Mouse (Mus musculus): ENCODE data around the gene Frem1. TPM values are rescaled to one million over a fixed set of nuclear protein-coding genes. Genes with fewer than 3 reads are reported as not detected.

Frem1 gene
- 1.3 and 1.7 TPM in 2 replicates for polyA plus RNA-seq (2015; fragmentation: Nextera tagmentation; extraction: Ambion mirVana)

- peak; percentile 66 for ATAC-seq
- WGBS: 3% methylated on average over 24 of the region's 24 CpGs
- Histone ChIP-seq H3K36me3 (ENCODE audit: control insufficient read depth, insufficient read depth) (no peaks in the 10 kb centered on the region), H3K4me1 (replicated peaks; ENCODE audit: control insufficient read depth, insufficient read depth, low read length) (peaks cover 9% of the 10 kb centered on the region), H3K9me3 (ENCODE audit: control insufficient read depth, low read length) (no peaks in the 10 kb centered on the region), H3K27ac (ENCODE audit: low read length) (no peak within 1 kb of the TSS), H3K27me3 (replicated peaks; ENCODE audit: control insufficient read depth, insufficient read depth, low read length) (peaks cover 7% of the 10 kb centered on the region), H3K4me3 (replicated peaks; ENCODE audit: low read length) (peak within 1 kb of the TSS; percentile 27), H3K9ac (replicated peaks; ENCODE audit: low read depth, low read length) (no peak within 1 kb of the TSS; the same call in 1 of the 2 replicates), H3K4me2 (ENCODE audit: low read length) (peak within 1 kb of the TSS; percentile 46)
Measured at GRCm38 (mm10) chr4:83051634-83052577, at the start of gene Frem1. Frem1 (minus strand) TSS chr4:83052339.

- no peak for ATAC-seq
- no peaks in the 10 kb centered on the region for H3K36me3 ChIP-seq (ENCODE audit: control insufficient read depth, insufficient read depth)
- H3K4me2 ChIP-seq (ENCODE audit: low read length): no peak overlapping the region
- no peaks in the 10 kb centered on the region for H3K9me3 ChIP-seq (ENCODE audit: control insufficient read depth, low read length)
- no peaks in the 10 kb centered on the region for H3K4me1 ChIP-seq (replicated peaks; ENCODE audit: control insufficient read depth, insufficient read depth, low read length)
- H3K4me3 ChIP-seq (replicated peaks; ENCODE audit: low read length): no peak overlapping the region
- no peaks in the 10 kb centered on the region for H3K27me3 ChIP-seq (replicated peaks; ENCODE audit: control insufficient read depth, insufficient read depth, low read length)
- no peak overlapping the region for H3K27ac ChIP-seq (ENCODE audit: low read length)
- H3K9ac ChIP-seq (replicated peaks; ENCODE audit: low read depth, low read length): no peak overlapping the region
- WGBS: 96% methylated on average over 7 of the region's 7 CpGs
Measured at GRCm38 (mm10) chr4:83099025-83099424, 46.9 kb upstream of the Frem1 start.

- 46% methylated on average over 2 of the region's 2 CpGs for WGBS
- no peak overlapping the region for H3K9ac ChIP-seq (replicated peaks; ENCODE audit: low read depth, low read length)
- H3K36me3 ChIP-seq (ENCODE audit: control insufficient read depth, insufficient read depth): no peaks in the 10 kb centered on the region
- no peak overlapping the region for H3K4me3 ChIP-seq (replicated peaks; ENCODE audit: low read length)
- no peak for ATAC-seq
- H3K9me3 ChIP-seq (ENCODE audit: control insufficient read depth, low read length): no peaks in the 10 kb centered on the region
- H3K27ac ChIP-seq (ENCODE audit: low read length): no peak overlapping the region
- no peaks in the 10 kb centered on the region for H3K4me1 ChIP-seq (replicated peaks; ENCODE audit: control insufficient read depth, insufficient read depth, low read length)
- H3K27me3 ChIP-seq (replicated peaks; ENCODE audit: control insufficient read depth, insufficient read depth, low read length): no peaks in the 10 kb centered on the region
- no peak overlapping the region for H3K4me2 ChIP-seq (ENCODE audit: low read length)
Measured at GRCm38 (mm10) chr4:83093941-83094340, 41.8 kb upstream of the Frem1 start.

- no peak overlapping the region for H3K9ac ChIP-seq (replicated peaks; ENCODE audit: low read depth, low read length)
- H3K4me3 ChIP-seq (replicated peaks; ENCODE audit: low read length): no peak overlapping the region
- H3K27me3 ChIP-seq (replicated peaks; ENCODE audit: control insufficient read depth, insufficient read depth, low read length): no peaks in the 10 kb centered on the region
- H3K36me3 ChIP-seq (ENCODE audit: control insufficient read depth, insufficient read depth): no peaks in the 10 kb centered on the region
- H3K4me2 ChIP-seq (ENCODE audit: low read length): no peak overlapping the region
- 62% methylated on average over 6 of the region's 6 CpGs for WGBS
- no peaks in the 10 kb centered on the region for H3K9me3 ChIP-seq (ENCODE audit: control insufficient read depth, low read length)
- H3K4me1 ChIP-seq (replicated peaks; ENCODE audit: control insufficient read depth, insufficient read depth, low read length): no peaks in the 10 kb centered on the region
- no peak overlapping the region for H3K27ac ChIP-seq (ENCODE audit: low read length)
- no peak for ATAC-seq
Measured at GRCm38 (mm10) chr4:83090691-83091448, 38.7 kb upstream of the Frem1 start.

GRCm38 (mm10) chr4:83080364-83081174, 28.4 kb upstream of the Frem1 start:
- Histone ChIP-seq H3K27ac (ENCODE audit: low read length) (no peak overlapping the region), H3K27me3 (replicated peaks; ENCODE audit: control insufficient read depth, insufficient read depth, low read length) (no peaks in the 10 kb centered on the region), H3K4me3 (replicated peaks; ENCODE audit: low read length) (no peak overlapping the region), H3K36me3 (ENCODE audit: control insufficient read depth, insufficient read depth) (no peaks in the 10 kb centered on the region), H3K9ac (replicated peaks; ENCODE audit: low read depth, low read length) (no peak overlapping the region), H3K4me2 (ENCODE audit: low read length) (no peak overlapping the region), H3K9me3 (ENCODE audit: control insufficient read depth, low read length) (no peaks in the 10 kb centered on the region), H3K4me1 (replicated peaks; ENCODE audit: control insufficient read depth, insufficient read depth, low read length) (0 out of 2 replicates have a peak, but pooled peaks cover under 1% of the 10 kb centered on the region)
- WGBS: 70% methylated on average over 13 of the region's 13 CpGs
- ATAC-seq: no peak

GRCm38 (mm10) chr4:83064191-83064590, 12.1 kb upstream of the Frem1 start:
- H3K9ac ChIP-seq (replicated peaks; ENCODE audit: low read depth, low read length): no peak overlapping the region
- H3K27ac ChIP-seq (ENCODE audit: low read length): no peak overlapping the region
- 71% methylated on average over 6 of the region's 6 CpGs for WGBS
- no peak overlapping the region for H3K4me3 ChIP-seq (replicated peaks; ENCODE audit: low read length)
- H3K36me3 ChIP-seq (ENCODE audit: control insufficient read depth, insufficient read depth): no peaks in the 10 kb centered on the region
- H3K9me3 ChIP-seq (ENCODE audit: control insufficient read depth, low read length): no peaks in the 10 kb centered on the region
- ATAC-seq: no peak
- H3K4me1 ChIP-seq (replicated peaks; ENCODE audit: control insufficient read depth, insufficient read depth, low read length): no peaks in the 10 kb centered on the region
- no peaks in the 10 kb centered on the region for H3K27me3 ChIP-seq (replicated peaks; ENCODE audit: control insufficient read depth, insufficient read depth, low read length)
- H3K4me2 ChIP-seq (ENCODE audit: low read length): no peak overlapping the region

- Histone ChIP-seq H3K4me3 (replicated peaks; ENCODE audit: low read length) (no peak overlapping the region), H3K36me3 (ENCODE audit: control insufficient read depth, insufficient read depth) (no peaks in the 10 kb centered on the region), H3K9me3 (ENCODE audit: control insufficient read depth, low read length) (no peaks in the 10 kb centered on the region), H3K9ac (replicated peaks; ENCODE audit: low read depth, low read length) (no peak overlapping the region), H3K4me2 (ENCODE audit: low read length) (no peak overlapping the region), H3K27ac (ENCODE audit: low read length) (no peak overlapping the region), H3K4me1 (replicated peaks; ENCODE audit: control insufficient read depth, insufficient read depth, low read length) (no peaks in the 10 kb centered on the region), H3K27me3 (replicated peaks; ENCODE audit: control insufficient read depth, insufficient read depth, low read length) (no peaks in the 10 kb centered on the region)
- no peak for ATAC-seq
- WGBS: 90% methylated on average over 2 of the region's 2 CpGs
Measured at GRCm38 (mm10) chr4:83061564-83061963, 9.4 kb upstream of the Frem1 start.

GRCm38 (mm10) chr4:83058617-83059016, 6.5 kb upstream of the Frem1 start:
- Histone ChIP-seq H3K4me3 (replicated peaks; ENCODE audit: low read length) (no peak overlapping the region), H3K9ac (replicated peaks; ENCODE audit: low read depth, low read length) (no peak overlapping the region), H3K4me1 (replicated peaks; ENCODE audit: control insufficient read depth, insufficient read depth, low read length) (no peaks in the 10 kb centered on the region), H3K27me3 (replicated peaks; ENCODE audit: control insufficient read depth, insufficient read depth, low read length) (no peaks in the 10 kb centered on the region), H3K4me2 (ENCODE audit: low read length) (no peak overlapping the region), H3K9me3 (ENCODE audit: control insufficient read depth, low read length) (no peaks in the 10 kb centered on the region), H3K36me3 (ENCODE audit: control insufficient read depth, insufficient read depth) (no peaks in the 10 kb centered on the region), H3K27ac (ENCODE audit: low read length) (no peak overlapping the region)
- 44% methylated on average over 2 of the region's 2 CpGs for WGBS
- no peak for ATAC-seq

GRCm38 (mm10) chr4:83058182-83058581, 6.0 kb upstream of the Frem1 start:
- no peak overlapping the region for H3K27ac ChIP-seq (ENCODE audit: low read length)
- no peaks in the 10 kb centered on the region for H3K4me1 ChIP-seq (replicated peaks; ENCODE audit: control insufficient read depth, insufficient read depth, low read length)
- WGBS: 62% methylated on average over 2 of the region's 2 CpGs
- H3K9ac ChIP-seq (replicated peaks; ENCODE audit: low read depth, low read length): no peak overlapping the region
- no peaks in the 10 kb centered on the region for H3K36me3 ChIP-seq (ENCODE audit: control insufficient read depth, insufficient read depth)
- no peak overlapping the region for H3K4me3 ChIP-seq (replicated peaks; ENCODE audit: low read length)
- H3K9me3 ChIP-seq (ENCODE audit: control insufficient read depth, low read length): no peaks in the 10 kb centered on the region
- ATAC-seq: no peak
- no peak overlapping the region for H3K4me2 ChIP-seq (ENCODE audit: low read length)
- H3K27me3 ChIP-seq (replicated peaks; ENCODE audit: control insufficient read depth, insufficient read depth, low read length): no peaks in the 10 kb centered on the region

All from forebrain, embryonic 16.5 days (tissue).